Mouse (Mus musculus) adrenal gland, adult 8-10 months (tissue): ENCODE results near the gene Lrrc52. TPM values are rescaled to one million over a fixed set of nuclear protein-coding genes. Genes with fewer than 3 reads are reported as not detected.

Source experiments
- DNase-seq: peaks from one replicate; pipeline ENCODE4 v3.0.0; 2022
- total RNA-seq, 4 experiments: library from RNA; stranded (reverse); gene quantifications; 2 replicates each; pipeline ENCODE4 v1.2.4; 2022

Lrrc52 gene
- under 1 TPM in 1 of 4 experiments, not detected in 3; 0.20 TPM for total RNA-seq

GRCm38 (mm10) chr1:167466765-167467426 lies at the start of gene Lrrc52:
Gene Lrrc52 (minus strand): TSS chr1:167466780.
- DNase-seq: peak; percentile 48

GRCm38 (mm10) chr1:167511621-167512020 lies 45.0 kb upstream of the Lrrc52 start:
- no peak for DNase-seq

- no peak for DNase-seq
Observed at GRCm38 (mm10) chr1:167506048-167506447, 39.5 kb upstream of the Lrrc52 start.

GRCm38 (mm10) chr1:167505427-167505826 lies 38.8 kb upstream of the Lrrc52 start:
- no peak for DNase-seq

- no peak for DNase-seq
Observed at GRCm38 (mm10) chr1:167499097-167499850, 32.7 kb upstream of the Lrrc52 start.

- DNase-seq: no peak
Observed at GRCm38 (mm10) chr1:167497991-167498390, 31.4 kb upstream of the Lrrc52 start.

- DNase-seq: no peak
Observed at GRCm38 (mm10) chr1:167497560-167497959, 31.0 kb upstream of the Lrrc52 start.

- DNase-seq: no peak
Observed at GRCm38 (mm10) chr1:167491501-167491900, 24.9 kb upstream of the Lrrc52 start.

GRCm38 (mm10) chr1:167487933-167488332 lies 21.4 kb upstream of the Lrrc52 start:
- no peak for DNase-seq

- no peak for DNase-seq
Observed at GRCm38 (mm10) chr1:167486959-167487680, 20.5 kb upstream of the Lrrc52 start.

GRCm38 (mm10) chr1:167482863-167483262 lies 16.3 kb upstream of the Lrrc52 start:
- DNase-seq: no peak

- no peak for DNase-seq
Observed at GRCm38 (mm10) chr1:167473585-167473984, 7.0 kb upstream of the Lrrc52 start.

GRCm38 (mm10) chr1:167467916-167468315 lies 1.3 kb upstream of the Lrrc52 start:
- DNase-seq: no peak

- no peak for DNase-seq
Observed at GRCm38 (mm10) chr1:167457311-167457710, 9.3 kb downstream of the Lrrc52 start.

- no peak for DNase-seq
Observed at GRCm38 (mm10) chr1:167453048-167453447, 13.5 kb downstream of the Lrrc52 start.

GRCm38 (mm10) chr1:167452456-167452855 lies 14.1 kb downstream of the Lrrc52 start:
- DNase-seq: no peak

- no peak for DNase-seq
Observed at GRCm38 (mm10) chr1:167448598-167448997, 18.0 kb downstream of the Lrrc52 start.

GRCm38 (mm10) chr1:167448088-167448487 lies 18.5 kb downstream of the Lrrc52 start:
- no peak for DNase-seq

- no peak for DNase-seq
Observed at GRCm38 (mm10) chr1:167446516-167446915, 20.1 kb downstream of the Lrrc52 start.

GRCm38 (mm10) chr1:167445167-167445566 lies 21.4 kb downstream of the Lrrc52 start:
- DNase-seq: no peak

GRCm38 (mm10) chr1:167438231-167438885 lies 28.2 kb downstream of the Lrrc52 start:
- no peak for DNase-seq

GRCm38 (mm10) chr1:167437091-167437490 lies 29.5 kb downstream of the Lrrc52 start:
- DNase-seq: no peak
